20 mouse cellular contexts compared by ENCODE assay signal in genomic region chr14:60406543-60406942, GRCm38 (mm10). TPM values are rescaled to one million over a fixed set of nuclear protein-coding genes. Genes with fewer than 3 reads are reported as not detected.
"Had no signal": no experiment of that assay in that cellular context is flagged by ENCODE, and none has a peak within 500 bp of the region (broad histone marks: within the 10 kb centered on the region; RNA-seq: fewer than 3 reads in every experiment).

No protein-coding gene starts in this region.

- H3K36me3 ChIP-seq: kidney, embryonic 15.5 days; neural tube, embryonic 12.5 days; neural tube, embryonic 15.5 days had no signal

- H3K9ac ChIP-seq: kidney, embryonic 15.5 days; liver, embryonic 14.5 days; liver, postnatal 0 days; lung, embryonic 14.5 days; neural tube, embryonic 12.5 days; neural tube, embryonic 15.5 days had no signal

- H3K4me3 ChIP-seq: kidney, embryonic 15.5 days; left cerebral cortex, adult 2 months; neural tube, embryonic 12.5 days; neural tube, embryonic 15.5 days had no signal

- H3K27ac ChIP-seq: kidney, embryonic 15.5 days; left cerebral cortex, adult 2 months; liver, embryonic 14.5 days; macrophage; neural tube, embryonic 12.5 days; stomach, postnatal 0 days had no signal

- H3K27me3 ChIP-seq: kidney, embryonic 15.5 days; neural tube, embryonic 12.5 days; neural tube, embryonic 15.5 days had no signal

- H3K9me3 ChIP-seq: kidney, embryonic 15.5 days; neural tube, embryonic 12.5 days; neural tube, embryonic 15.5 days had no signal

- H3K4me2 ChIP-seq: kidney, embryonic 15.5 days; lung, embryonic 14.5 days; midbrain, embryonic 11.5 days; neural tube, embryonic 12.5 days; neural tube, embryonic 15.5 days had no signal

- ATAC-seq: liver, postnatal 0 days; lung, postnatal 0 days had no signal

- DNase-seq: kidney, adult 8-10 months; kidney, postnatal 10 days; kidney, postnatal 36 days; layer of hippocampus, postnatal 36 days; liver, postnatal 0 days; midbrain, embryonic 14.5 days; thymus, adult 2 months; thymus, postnatal 14 days; thymus, postnatal 4 days had no signal

RNA-seq across cellular contexts. Expression of gene Amer2, which starts 33.5 kb away (rescaled TPM):
- polyA plus RNA-seq: macrophage; small intestine, adult 2 months had no signal
